Mouse (Mus musculus) myocyte (in vitro differentiated cells): Measurements from ENCODE around the gene Snx30.

Experiments used
- POLR2A ChIP-seq: IDR thresholded peaks from one replicate; pipeline ENCODE4 v1.6.1; 2011; ENCODE audit warnings: low read depth, mild to moderate bottlenecking, control low read depth, moderate library complexity; ENCODE audit not compliant: insufficient read length
- TCF12 ChIP-seq: IDR thresholded peaks from one replicate; pipeline ENCODE4 v1.6.1; 2011; ENCODE audit warnings: mild to moderate bottlenecking, control low read depth; ENCODE audit not compliant: poor library complexity, insufficient read depth, severe bottlenecking
- USF1 ChIP-seq: IDR thresholded peaks from one replicate; pipeline ENCODE4 v1.6.1; 2011; ENCODE audit warnings: low read depth, mild to moderate bottlenecking, control low read depth, moderate library complexity

- no peak for TF ChIP-seq TCF12
- TF ChIP-seq USF1 = no peak
- TF ChIP-seq POLR2A = no peak
Measured at GRCm38 (mm10) chr4:59850886-59851623, 45.4 kb downstream of the Snx30 start.
